Mouse (Mus musculus) liver, adult (tissue): Measurements from ENCODE around the gene Mthfd1l.

ENCODE experiments used
- GATA4 ChIP-seq: IDR thresholded peaks from 2 replicates; pipeline ENCODE4 v1.6.1; 2014; ENCODE audit warnings: mild to moderate bottlenecking, low read length; ENCODE audit not compliant: insufficient replicate concordance

Mthfd1l gene

GRCm38 (mm10) chr10:4078979-4079630 is 106.2 kb downstream of the Mthfd1l start:
- TF ChIP-seq GATA4, result no peak

GRCm38 (mm10) chr10:4079643-4080244 is 106.8 kb downstream of the Mthfd1l start:
- peak; percentile 83 for TF ChIP-seq GATA4

- no peak for TF ChIP-seq GATA4
These were observed 110.7 kb downstream of the Mthfd1l start for GRCm38 (mm10) chr10:4083609-4084008.

- no peak for TF ChIP-seq GATA4
These were observed 112.0 kb downstream of the Mthfd1l start for GRCm38 (mm10) chr10:4084907-4085306.

GRCm38 (mm10) chr10:4085363-4086141 is 112.6 kb downstream of the Mthfd1l start:
- no peak for TF ChIP-seq GATA4

- no peak for TF ChIP-seq GATA4
These were observed 114.6 kb downstream of the Mthfd1l start for GRCm38 (mm10) chr10:4087563-4087962.

GRCm38 (mm10) chr10:4088744-4089414 is 116.0 kb downstream of the Mthfd1l start:
- no peak for TF ChIP-seq GATA4

GRCm38 (mm10) chr10:4089885-4090284 is 117.0 kb downstream of the Mthfd1l start:
- no peak for TF ChIP-seq GATA4

- no peak for TF ChIP-seq GATA4
These were observed 120.1 kb downstream of the Mthfd1l start for GRCm38 (mm10) chr10:4092990-4093389.

GRCm38 (mm10) chr10:4094093-4094817 is 121.3 kb downstream of the Mthfd1l start:
- TF ChIP-seq GATA4, result no peak

- no peak for TF ChIP-seq GATA4
These were observed 123.2 kb downstream of the Mthfd1l start for GRCm38 (mm10) chr10:4096151-4096550.

- TF ChIP-seq GATA4, result no peak
These were observed 127.1 kb downstream of the Mthfd1l start for GRCm38 (mm10) chr10:4100007-4100406.

GRCm38 (mm10) chr10:4105676-4106528 is 133.0 kb downstream of the Mthfd1l start:
- TF ChIP-seq GATA4, result no peak
